Mouse (Mus musculus): ENCODE results near the gene Dnah3. TPM values are rescaled to one million over a fixed set of nuclear protein-coding genes. Genes with fewer than 3 reads are reported as not detected.

Dnah3 gene
- not detected in 2 replicates for polyA plus RNA-seq (2012; ENCODE audit: insufficient read depth, insufficient read length, missing spikeins)

DNA sequence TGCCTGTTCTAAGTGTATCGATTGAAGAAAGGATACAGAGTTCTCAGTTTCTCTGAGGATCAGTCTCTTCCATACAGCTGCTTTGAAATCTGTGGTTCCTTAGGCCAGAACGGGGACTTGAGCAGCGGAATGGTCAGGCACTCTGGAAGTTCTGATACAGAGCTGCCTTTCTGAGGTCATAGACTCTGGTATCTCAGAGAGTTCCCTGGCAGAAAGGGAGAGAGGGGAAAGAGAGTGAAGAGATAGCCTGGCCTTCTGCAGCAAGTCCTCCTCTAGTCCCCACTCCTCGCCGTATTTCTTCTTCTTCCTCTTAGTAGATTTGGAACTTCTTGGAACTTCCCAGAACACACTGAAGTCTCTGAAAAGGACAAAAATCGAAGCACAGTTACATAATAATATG is at the start of gene Dnah3:
TSS of gene Dnah3 (minus strand) at position 101 of the 400 bp plus-strand sequence.
- TF ChIP-seq POLR2A (IDR thresholded peaks at IDR 0.05; ENCODE audit: borderline replicate concordance, low read depth, low read length): no peak
- no peak for TF ChIP-seq CTCF (IDR thresholded peaks at IDR 0.05; ENCODE audit: low read depth, low read length)
- Histone ChIP-seq H3K4me1 (ENCODE audit: control insufficient read depth, insufficient read depth, low read length) (no peaks in the 10 kb centered on the region), H3K27ac (ENCODE audit: insufficient read depth, low read depth, low read length) (no peak within 1 kb of the TSS), H3K4me3 (ENCODE audit: insufficient read depth, low read length) (no peak within 1 kb of the TSS)

GRCm38 (mm10) chr7:120142743-120143142 is 47.7 kb upstream of the Dnah3 start:
- no peaks in the 10 kb centered on the region for H3K4me1 ChIP-seq (ENCODE audit: control insufficient read depth, insufficient read depth, low read length)
- no peak overlapping the region for H3K4me3 ChIP-seq (ENCODE audit: insufficient read depth, low read length)
- no peak for TF ChIP-seq CTCF (IDR thresholded peaks at IDR 0.05; ENCODE audit: low read depth, low read length)
- no peak for TF ChIP-seq POLR2A (IDR thresholded peaks at IDR 0.05; ENCODE audit: borderline replicate concordance, low read depth, low read length)
- H3K27ac ChIP-seq (ENCODE audit: insufficient read depth, low read depth, low read length): no peak overlapping the region

- Histone ChIP-seq H3K27ac (ENCODE audit: insufficient read depth, low read depth, low read length) (no peak overlapping the region), H3K4me1 (ENCODE audit: control insufficient read depth, insufficient read depth, low read length) (peaks cover 2% of the 10 kb centered on the region; the same call in 1 of the 2 replicates), H3K4me3 (ENCODE audit: insufficient read depth, low read length) (no peak overlapping the region)
- TF ChIP-seq POLR2A (IDR thresholded peaks at IDR 0.05; ENCODE audit: borderline replicate concordance, low read depth, low read length) (no peak), CTCF (IDR thresholded peaks at IDR 0.05; ENCODE audit: low read depth, low read length) (no peak)
Measured at GRCm38 (mm10) chr7:120128951-120129350, 33.9 kb upstream of the Dnah3 start.

GRCm38 (mm10) chr7:120127686-120128059 is 32.6 kb upstream of the Dnah3 start:
- no peak overlapping the region for H3K4me3 ChIP-seq (ENCODE audit: insufficient read depth, low read length)
- H3K4me1 ChIP-seq (ENCODE audit: control insufficient read depth, insufficient read depth, low read length): peaks cover 2% of the 10 kb centered on the region; the same call in 1 of the 2 replicates
- no peak for TF ChIP-seq POLR2A (IDR thresholded peaks at IDR 0.05; ENCODE audit: borderline replicate concordance, low read depth, low read length)
- TF ChIP-seq CTCF (IDR thresholded peaks at IDR 0.05; ENCODE audit: low read depth, low read length): no peak
- no peak overlapping the region for H3K27ac ChIP-seq (ENCODE audit: insufficient read depth, low read depth, low read length)

GRCm38 (mm10) chr7:120126976-120127685 is 32.1 kb upstream of the Dnah3 start:
- H3K27ac ChIP-seq (ENCODE audit: insufficient read depth, low read depth, low read length): no peak overlapping the region
- TF ChIP-seq POLR2A (IDR thresholded peaks at IDR 0.05; ENCODE audit: borderline replicate concordance, low read depth, low read length): no peak
- TF ChIP-seq CTCF (IDR thresholded peaks at IDR 0.05; ENCODE audit: low read depth, low read length): no peak
- H3K4me3 ChIP-seq (ENCODE audit: insufficient read depth, low read length): no peak overlapping the region
- H3K4me1 ChIP-seq (ENCODE audit: control insufficient read depth, insufficient read depth, low read length): peaks cover 2% of the 10 kb centered on the region; the same call in 1 of the 2 replicates

DNA sequence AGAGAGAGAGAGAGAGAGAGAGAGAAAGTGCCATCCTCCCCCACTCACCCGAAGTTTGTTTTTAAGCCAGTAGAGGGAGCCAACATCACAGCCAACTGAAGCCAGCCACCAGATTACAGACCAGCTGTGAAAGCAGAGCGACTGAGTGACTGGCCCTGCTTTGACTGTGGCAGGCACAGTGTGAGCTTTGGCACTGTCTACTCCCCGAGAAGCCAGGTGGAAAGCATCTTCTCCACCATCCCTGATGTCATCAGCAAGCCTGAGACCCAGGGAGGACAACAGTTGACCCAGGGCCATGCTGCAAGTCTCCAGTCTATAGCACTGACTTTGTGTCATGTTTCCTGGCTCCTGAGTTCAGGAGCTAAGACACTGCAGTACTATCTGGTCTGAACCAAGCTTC is 29.8 kb upstream of the Dnah3 start:
- Histone ChIP-seq H3K4me1 (ENCODE audit: control insufficient read depth, insufficient read depth, low read length) (peaks cover 2% of the 10 kb centered on the region; the same call in 1 of the 2 replicates), H3K27ac (ENCODE audit: insufficient read depth, low read depth, low read length) (no peak overlapping the region), H3K4me3 (ENCODE audit: insufficient read depth, low read length) (no peak overlapping the region)
- TF ChIP-seq POLR2A (IDR thresholded peaks at IDR 0.05; ENCODE audit: borderline replicate concordance, low read depth, low read length) (no peak), CTCF (IDR thresholded peaks at IDR 0.05; ENCODE audit: low read depth, low read length) (peak; percentile 39; the same call in 1 of the 2 replicates)

- TF ChIP-seq POLR2A (IDR thresholded peaks at IDR 0.05; ENCODE audit: borderline replicate concordance, low read depth, low read length) (no peak), CTCF (IDR thresholded peaks at IDR 0.05; ENCODE audit: low read depth, low read length) (no peak)
- Histone ChIP-seq H3K27ac (ENCODE audit: insufficient read depth, low read depth, low read length) (no peak overlapping the region), H3K4me1 (ENCODE audit: control insufficient read depth, insufficient read depth, low read length) (peaks cover 2% of the 10 kb centered on the region; the same call in 1 of the 2 replicates), H3K4me3 (ENCODE audit: insufficient read depth, low read length) (no peak overlapping the region)
Measured at GRCm38 (mm10) chr7:120123776-120124175, 28.7 kb upstream of the Dnah3 start.

DNA sequence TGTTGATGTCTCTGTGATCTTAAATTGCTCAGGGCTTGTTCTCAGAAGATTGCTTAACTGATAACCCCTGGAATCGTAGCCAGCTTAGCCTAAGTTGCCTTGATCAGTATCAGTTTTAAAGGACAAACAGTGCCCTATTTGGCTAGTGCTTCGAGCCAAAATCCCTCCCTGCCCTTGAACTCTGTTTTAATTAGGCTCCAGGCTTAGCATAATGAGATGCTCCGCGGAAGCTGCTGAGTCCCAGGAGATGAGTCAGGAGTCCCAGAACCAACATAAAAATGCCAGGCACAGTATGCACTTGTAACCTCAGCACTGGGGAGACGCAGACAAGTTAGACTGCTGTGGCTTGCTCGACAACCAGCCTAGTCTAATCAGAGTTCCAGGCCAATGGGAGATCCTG is 22.4 kb upstream of the Dnah3 start:
- Histone ChIP-seq H3K27ac (ENCODE audit: insufficient read depth, low read depth, low read length) (no peak overlapping the region), H3K4me3 (ENCODE audit: insufficient read depth, low read length) (no peak overlapping the region), H3K4me1 (ENCODE audit: control insufficient read depth, insufficient read depth, low read length) (no peaks in the 10 kb centered on the region)
- TF ChIP-seq POLR2A (IDR thresholded peaks at IDR 0.05; ENCODE audit: borderline replicate concordance, low read depth, low read length): no peak
- no peak for TF ChIP-seq CTCF (IDR thresholded peaks at IDR 0.05; ENCODE audit: low read depth, low read length)

- H3K27ac ChIP-seq (ENCODE audit: insufficient read depth, low read depth, low read length): no peak overlapping the region
- H3K4me3 ChIP-seq (ENCODE audit: insufficient read depth, low read length): no peak overlapping the region
- H3K4me1 ChIP-seq (ENCODE audit: control insufficient read depth, insufficient read depth, low read length): no peaks in the 10 kb centered on the region
- TF ChIP-seq POLR2A (IDR thresholded peaks at IDR 0.05; ENCODE audit: borderline replicate concordance, low read depth, low read length) (no peak), CTCF (IDR thresholded peaks at IDR 0.05; ENCODE audit: low read depth, low read length) (no peak)
Measured at GRCm38 (mm10) chr7:120116976-120117375, 21.9 kb upstream of the Dnah3 start.

DNA sequence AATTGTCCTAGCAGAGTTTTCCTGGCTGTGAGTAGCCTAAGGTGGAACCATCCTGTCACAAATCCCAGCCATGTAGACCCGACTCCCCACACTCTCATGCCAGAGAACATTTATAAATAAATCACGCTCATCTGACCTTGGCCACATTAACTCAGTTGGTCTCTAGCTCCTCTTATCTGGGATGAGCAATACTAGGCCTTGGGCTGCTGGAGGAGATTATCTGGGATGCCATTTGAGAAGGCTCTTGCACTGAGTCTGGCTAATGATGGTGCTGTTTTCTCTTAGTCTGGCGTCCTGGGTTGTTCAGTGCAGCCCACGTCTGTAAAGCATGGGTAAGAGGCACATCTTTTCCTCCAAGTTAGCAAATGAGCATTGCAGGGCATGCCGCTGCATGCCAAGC is 14.6 kb upstream of the Dnah3 start:
- peaks cover 6% of the 10 kb centered on the region for H3K4me1 ChIP-seq (ENCODE audit: control insufficient read depth, insufficient read depth, low read length)
- H3K4me3 ChIP-seq (ENCODE audit: insufficient read depth, low read length): no peak overlapping the region
- H3K27ac ChIP-seq (ENCODE audit: insufficient read depth, low read depth, low read length): no peak overlapping the region
- TF ChIP-seq POLR2A (IDR thresholded peaks at IDR 0.05; ENCODE audit: borderline replicate concordance, low read depth, low read length) (no peak), CTCF (IDR thresholded peaks at IDR 0.05; ENCODE audit: low read depth, low read length) (no peak)
